In the genomic region with DNA sequence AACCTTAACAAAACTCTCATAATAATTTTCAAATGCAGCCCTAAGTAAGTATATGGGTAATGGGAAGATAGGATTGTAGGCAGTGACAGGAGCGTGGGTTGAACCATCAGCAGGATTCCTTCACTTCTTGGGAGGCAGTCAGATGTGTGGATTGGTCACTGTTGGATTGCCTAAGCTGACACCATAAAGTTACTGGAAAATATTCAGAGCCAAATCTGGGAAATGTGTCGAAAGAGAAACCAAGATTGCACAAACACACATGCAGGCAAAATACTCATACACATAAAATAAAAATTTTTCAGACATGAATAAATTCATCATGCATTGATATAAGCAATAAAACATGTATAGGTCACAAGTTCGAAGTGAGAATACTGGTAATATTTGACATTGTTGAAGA, we compare ENCODE assay signal across 27 mouse cellular contexts. TPM values are rescaled to one million over a fixed set of nuclear protein-coding genes. Genes with fewer than 3 reads are reported as not detected.
"Had no signal": no experiment of that assay in that cellular context is flagged by ENCODE, and none has a peak within 500 bp of the region (broad histone marks: within the 10 kb centered on the region; RNA-seq: fewer than 3 reads in every experiment).

No protein-coding gene starts in this region.

- H3K36me3 ChIP-seq: heart, embryonic 13.5 days; heart, embryonic 15.5 days; hindbrain, embryonic 13.5 days; hindbrain, embryonic 15.5 days; kidney, embryonic 15.5 days; limb, embryonic 10.5 days; limb, embryonic 12.5 days; liver, embryonic 13.5 days; liver, embryonic 15.5 days had no signal

- H3K27me3 ChIP-seq: heart, embryonic 13.5 days; heart, embryonic 15.5 days; hindbrain, embryonic 13.5 days; hindbrain, embryonic 15.5 days; kidney, embryonic 15.5 days; liver, embryonic 13.5 days; liver, embryonic 15.5 days had no signal

- H3K9me3 ChIP-seq: heart, embryonic 15.5 days; hindbrain, embryonic 13.5 days; hindbrain, embryonic 15.5 days; kidney, embryonic 15.5 days; limb, embryonic 10.5 days; limb, embryonic 12.5 days had no signal

- H3K4me2 ChIP-seq: heart, embryonic 11.5 days; heart, embryonic 13.5 days; heart, embryonic 15.5 days; hindbrain, embryonic 13.5 days; hindbrain, embryonic 15.5 days; kidney, embryonic 15.5 days; limb, embryonic 12.5 days; liver, embryonic 11.5 days; liver, embryonic 13.5 days; liver, embryonic 15.5 days had no signal

- H3K4me3 ChIP-seq: heart, embryonic 13.5 days; heart, embryonic 15.5 days; hindbrain, embryonic 13.5 days; hindbrain, embryonic 15.5 days; kidney, embryonic 15.5 days; left cerebral cortex, adult 2 months; limb, embryonic 10.5 days; limb, embryonic 12.5 days; liver, embryonic 13.5 days; liver, embryonic 15.5 days had no signal

- DNase-seq: gastrocnemius, postnatal 14 days; gastrocnemius, postnatal 36 days; heart, adult 18-20 months; heart, postnatal 14 days; heart, postnatal 36 days; kidney, adult 11 months; kidney, adult 2 months; kidney, adult 9 months; kidney, postnatal 14 days; kidney, postnatal 36 days; liver; liver, embryonic 13.5 days had no signal

- H3K4me1 ChIP-seq: heart, embryonic 13.5 days; heart, embryonic 15.5 days; hindbrain, embryonic 13.5 days; hindbrain, embryonic 15.5 days; kidney, embryonic 15.5 days; limb, embryonic 10.5 days; limb, embryonic 12.5 days; liver, embryonic 13.5 days; liver, embryonic 15.5 days had no signal

- H3K9ac ChIP-seq: heart, embryonic 13.5 days; heart, embryonic 15.5 days; hindbrain, embryonic 13.5 days; hindbrain, embryonic 15.5 days; kidney, embryonic 15.5 days; limb, embryonic 12.5 days; liver, embryonic 13.5 days; liver, embryonic 15.5 days had no signal

- ATAC-seq: hindbrain, postnatal 0 days; intestine, embryonic 16.5 days had no signal

- H3K27ac ChIP-seq: heart, embryonic 13.5 days; heart, embryonic 15.5 days; hindbrain, embryonic 13.5 days; hindbrain, embryonic 15.5 days; hindbrain, postnatal 0 days; kidney, embryonic 15.5 days; kidney, postnatal 0 days; left cerebral cortex, adult 2 months; limb, embryonic 10.5 days; limb, embryonic 12.5 days; liver, embryonic 13.5 days; liver, embryonic 15.5 days had no signal

RNA-seq across cellular contexts. Expression of gene Bmpr1b, which starts 17.3 kb away (rescaled TPM):
- total RNA-seq: hematopoietic stem cell, adult 5-6 weeks had no signal
